Mouse (Mus musculus): ENCODE measurements at regions not wholly inside any gene's neighbourhood (a gene's known extent, or its start where the extent isn't known, plus 50 kb on each side); places are given as distances from the start of the nearest gene placed in this dataset.

- TF ChIP-seq CTCF (IDR thresholded peaks at IDR 0.05; ENCODE audit: extremely low read depth, insufficient read depth, low read length) (no peak), POLR2A (IDR thresholded peaks at IDR 0.05; ENCODE audit: extremely low read depth, insufficient read depth, low read length) (no peak)
Measured at GRCm38 (mm10) chr10:120564859-120565258, 88.6 kb upstream of the Hmga2 start.
